Comparison of ENCODE assay signal across 15 mouse cellular contexts in the genomic region with DNA sequence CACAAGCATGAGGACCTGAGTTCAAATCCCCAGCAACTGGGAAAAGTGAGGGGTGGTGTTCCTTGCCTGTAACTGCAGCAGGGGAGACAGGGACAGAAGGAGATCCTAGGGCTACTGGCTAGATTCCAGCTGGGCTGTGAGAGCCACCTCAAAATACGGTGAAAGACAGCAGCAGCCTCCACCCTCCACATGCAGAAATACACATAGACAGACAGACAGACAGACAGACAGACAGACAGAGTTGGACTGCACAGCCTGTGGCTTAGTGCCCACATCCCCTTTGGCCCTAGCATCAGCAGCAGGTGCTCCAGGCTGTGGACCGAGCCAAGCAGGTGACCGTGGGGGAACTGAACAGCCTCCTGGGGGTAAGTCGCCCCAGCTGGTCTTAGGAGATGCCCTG. TPM values are rescaled to one million over a fixed set of nuclear protein-coding genes. Genes with fewer than 3 reads are reported as not detected.
DNase-seq lines count a peak whose midpoint lies in the region; ATAC-seq lines count a peak whose summit lies in the region.
"Had no signal": no experiment of that assay in that cellular context is flagged by ENCODE, and none has a peak within 500 bp of the region (broad histone marks: within the 10 kb centered on the region; RNA-seq: fewer than 3 reads in every experiment).

No protein-coding gene starts in this region.

- no peaks in the 10 kb centered on the region for H3K9me3 ChIP-seq in forebrain, embryonic 10.5 days
- no peaks in the 10 kb centered on the region for H3K9me3 ChIP-seq in forebrain, embryonic 14.5 days (replicated peaks; ENCODE audit: control insufficient read depth, low read length)
- H3K9me3 ChIP-seq in limb, embryonic 13.5 days = no peaks in the 10 kb centered on the region
- H3K9me3 ChIP-seq in limb, embryonic 10.5 days (replicated peaks) = no peaks in the 10 kb centered on the region
- H3K9me3 ChIP-seq: forebrain, embryonic 15.5 days; G1E; limb, embryonic 15.5 days had no signal

- H3K4me1 ChIP-seq in forebrain, embryonic 10.5 days = peaks cover 53% of the 10 kb centered on the region
- peaks cover 8% of the 10 kb centered on the region for H3K4me1 ChIP-seq in forebrain, embryonic 14.5 days (ENCODE audit: control insufficient read depth, insufficient read depth, low read length)
- H3K4me1 ChIP-seq in limb, embryonic 13.5 days = peaks cover 53% of the 10 kb centered on the region
- peaks cover 63% of the 10 kb centered on the region for H3K4me1 ChIP-seq in limb, embryonic 10.5 days

- 74% methylated on average over 4 of the region's 4 CpGs for WGBS in forebrain, embryonic 10.5 days
- WGBS in forebrain, embryonic 14.5 days = 56% methylated on average over 4 of the region's 4 CpGs
- WGBS in limb, embryonic 13.5 days = 63% methylated on average over 4 of the region's 4 CpGs
- WGBS in limb, embryonic 10.5 days = 86% methylated on average over 4 of the region's 4 CpGs

- no peaks in the 10 kb centered on the region for H3K36me3 ChIP-seq in forebrain, embryonic 10.5 days (replicated peaks)
- no peaks in the 10 kb centered on the region for H3K36me3 ChIP-seq in forebrain, embryonic 14.5 days (ENCODE audit: control insufficient read depth, insufficient read depth, low read length)
- peaks cover 53% of the 10 kb centered on the region for H3K36me3 ChIP-seq in limb, embryonic 13.5 days
- H3K36me3 ChIP-seq in limb, embryonic 10.5 days = peaks cover 30% of the 10 kb centered on the region
- no peaks in the 10 kb centered on the region for H3K36me3 ChIP-seq in splenic B cell, adult 2 months (ENCODE audit: control insufficient read depth, insufficient read depth, low read length, poor library complexity, severe bottlenecking)
- H3K36me3 ChIP-seq: forebrain, embryonic 15.5 days; G1E had no signal

- no peak for ATAC-seq in forebrain, embryonic 14.5 days
- ATAC-seq in limb, embryonic 13.5 days (ENCODE audit: low FRiP score, low read depth) = no peak
- ATAC-seq: forebrain, embryonic 15.5 days; hindbrain, embryonic 16.5 days had no signal

- no peak overlapping the region for H3K4me3 ChIP-seq in forebrain, embryonic 10.5 days
- no peak overlapping the region for H3K4me3 ChIP-seq in forebrain, embryonic 14.5 days (ENCODE audit: low read depth, low read length)
- H3K4me3 ChIP-seq in limb, embryonic 13.5 days = no peak overlapping the region
- H3K4me3 ChIP-seq in limb, embryonic 10.5 days = no peak overlapping the region
- H3K4me3 ChIP-seq: forebrain, embryonic 15.5 days; layer of hippocampus, adult 2 months; limb, embryonic 15.5 days had no signal

- H3K9ac ChIP-seq in forebrain, embryonic 14.5 days (ENCODE audit: low read length) = no peak overlapping the region
- H3K9ac ChIP-seq in limb, embryonic 13.5 days = peak overlapping the region; percentile 43; the same call in 1 of the 2 replicates
- H3K9ac ChIP-seq: forebrain, embryonic 15.5 days; limb, embryonic 15.5 days had no signal

- no peak overlapping the region for H3K4me2 ChIP-seq in forebrain, embryonic 14.5 days (ENCODE audit: low read length)
- no peak overlapping the region for H3K4me2 ChIP-seq in limb, embryonic 13.5 days (replicated peaks)
- H3K4me2 ChIP-seq: forebrain, embryonic 15.5 days; limb, embryonic 15.5 days; midbrain, embryonic 11.5 days had no signal

- 0 out of 2 replicates have a peak overlapping the region, but pooled peaks have one; percentile 1 for H3K27ac ChIP-seq in forebrain, embryonic 10.5 days
- H3K27ac ChIP-seq in forebrain, embryonic 14.5 days (ENCODE audit: low read depth, low read length) = no peak overlapping the region
- H3K27ac ChIP-seq in limb, embryonic 13.5 days = no peak overlapping the region
- no peak overlapping the region for H3K27ac ChIP-seq in limb, embryonic 10.5 days
- H3K27ac ChIP-seq: forebrain, embryonic 15.5 days; layer of hippocampus, adult 2 months; limb, embryonic 15.5 days had no signal

- DNase-seq in forebrain, embryonic 10.5 days (ENCODE audit: extremely low spot score, low spot score) = no peak
- no peak for DNase-seq in forebrain, embryonic 14.5 days (ENCODE audit: low spot score)
- DNase-seq in limb, embryonic 10.5 days (ENCODE audit: low spot score) = no peak
- peak; percentile 67 to 68 for DNase-seq in cerebellum, postnatal 10 days
- DNase-seq in splenic B cell, adult 2 months (ENCODE audit: low read depth, low spot score) = peak; percentile 47
- DNase-seq in urinary bladder, adult 2 months (ENCODE audit: low spot score) = no peak
- DNase-seq: kidney, adult 18-20 months; thymus, postnatal 25 days had no signal

- peaks cover 100% of the 10 kb centered on the region for H3K27me3 ChIP-seq in forebrain, embryonic 10.5 days (ENCODE audit: poor library complexity, severe bottlenecking)
- peaks cover 15% of the 10 kb centered on the region for H3K27me3 ChIP-seq in forebrain, embryonic 14.5 days (replicated peaks; ENCODE audit: control insufficient read depth, insufficient read depth, low read length)
- H3K27me3 ChIP-seq in limb, embryonic 13.5 days = peaks cover 21% of the 10 kb centered on the region; the same call in 1 of the 2 replicates
- peaks cover 84% of the 10 kb centered on the region for H3K27me3 ChIP-seq in limb, embryonic 10.5 days (ENCODE audit: low read depth, poor library complexity, severe bottlenecking)
- no peaks in the 10 kb centered on the region for H3K27me3 ChIP-seq in splenic B cell, adult 2 months (ENCODE audit: control insufficient read depth, insufficient read depth, low read length, poor library complexity, severe bottlenecking)

RNA-seq across cellular contexts. Expression of a gene that starts 5.6 kb away (rescaled TPM):
- 4.1 and 4.3 TPM in 2 replicates for polyA plus RNA-seq in forebrain, embryonic 10.5 days (2016; fragmentation: Nextera tagmentation; extraction: Ambion mirVana)
- 12.0 and 17.2 TPM in 2 replicates for polyA plus RNA-seq in forebrain, embryonic 14.5 days (2014; fragmentation: Nextera tagmentation; extraction: Ambion mirVana)
- 68.8 and 69.8 TPM in 2 replicates for polyA plus RNA-seq in limb, embryonic 13.5 days (2015; fragmentation: Nextera tagmentation; extraction: Ambion mirVana)
- 17.1 and 28.2 TPM in 2 replicates for polyA plus RNA-seq in limb, embryonic 10.5 days (2016; fragmentation: Nextera tagmentation; extraction: Ambion mirVana)
- polyA plus RNA-seq in urinary bladder, adult 2 months (2012; rRNA removed) = 67.4 and 93.4 TPM in 2 replicates

RNA-seq across cellular contexts. Expression of a gene that starts 20.7 kb away (rescaled TPM):
- polyA plus RNA-seq in forebrain, embryonic 10.5 days (2016; fragmentation: Nextera tagmentation; extraction: Ambion mirVana) = 276 and 283 TPM in 2 replicates
- 415 and 532 TPM in 2 replicates for polyA plus RNA-seq in forebrain, embryonic 14.5 days (2014; fragmentation: Nextera tagmentation; extraction: Ambion mirVana)
- 477 and 492 TPM in 2 replicates for polyA plus RNA-seq in limb, embryonic 13.5 days (2015; fragmentation: Nextera tagmentation; extraction: Ambion mirVana)
- polyA plus RNA-seq in limb, embryonic 10.5 days (2016; fragmentation: Nextera tagmentation; extraction: Ambion mirVana) = 337 and 432 TPM in 2 replicates
- polyA plus RNA-seq in urinary bladder, adult 2 months (2012; rRNA removed) = 385 and 562 TPM in 2 replicates

RNA-seq across cellular contexts. Expression of a gene that starts 20.9 kb away (rescaled TPM):
- polyA plus RNA-seq in forebrain, embryonic 10.5 days (2016; fragmentation: Nextera tagmentation; extraction: Ambion mirVana) = 2.8 and 3.1 TPM in 2 replicates
- 2.4 and 2.5 TPM in 2 replicates for polyA plus RNA-seq in forebrain, embryonic 14.5 days (2014; fragmentation: Nextera tagmentation; extraction: Ambion mirVana)
- 13.8 and 18.4 TPM in 2 replicates for polyA plus RNA-seq in limb, embryonic 13.5 days (2015; fragmentation: Nextera tagmentation; extraction: Ambion mirVana)
- polyA plus RNA-seq in limb, embryonic 10.5 days (2016; fragmentation: Nextera tagmentation; extraction: Ambion mirVana) = 12.6 and 15.5 TPM in 2 replicates
- 38.1 and 47.5 TPM in 2 replicates for polyA plus RNA-seq in urinary bladder, adult 2 months (2012; rRNA removed)

RNA-seq across cellular contexts. Expression of a gene that starts 26.1 kb away (rescaled TPM):
- polyA plus RNA-seq in forebrain, embryonic 10.5 days (2016; fragmentation: Nextera tagmentation; extraction: Ambion mirVana) = 1.6 and 2.1 TPM in 2 replicates
- 0.81 and 1.0 TPM in 2 replicates for polyA plus RNA-seq in forebrain, embryonic 14.5 days (2014; fragmentation: Nextera tagmentation; extraction: Ambion mirVana)
- 1.3 and 1.5 TPM in 2 replicates for polyA plus RNA-seq in limb, embryonic 13.5 days (2015; fragmentation: Nextera tagmentation; extraction: Ambion mirVana)
- polyA plus RNA-seq in limb, embryonic 10.5 days (2016; fragmentation: Nextera tagmentation; extraction: Ambion mirVana) = 1.4 TPM in 2 replicates
- polyA plus RNA-seq in urinary bladder, adult 2 months (2012; rRNA removed) = 2.2 and 2.3 TPM in 2 replicates

RNA-seq across cellular contexts. Expression of a gene that starts 35.0 kb away (rescaled TPM):
- polyA plus RNA-seq in forebrain, embryonic 10.5 days (2016; fragmentation: Nextera tagmentation; extraction: Ambion mirVana) = 73.4 and 77.2 TPM in 2 replicates
- 97.6 and 98.9 TPM in 2 replicates for polyA plus RNA-seq in forebrain, embryonic 14.5 days (2014; fragmentation: Nextera tagmentation; extraction: Ambion mirVana)
- polyA plus RNA-seq in limb, embryonic 13.5 days (2015; fragmentation: Nextera tagmentation; extraction: Ambion mirVana) = 89.8 and 89.9 TPM in 2 replicates
- polyA plus RNA-seq in limb, embryonic 10.5 days (2016; fragmentation: Nextera tagmentation; extraction: Ambion mirVana) = 88.5 and 91.5 TPM in 2 replicates
- 84.0 and 88.5 TPM in 2 replicates for polyA plus RNA-seq in urinary bladder, adult 2 months (2012; rRNA removed)

Comparison
In these comparisons a context has a peak if more than half of its experiments do, and no peak if none do; other contexts are left out.
1. DNase-seq: peak in cerebellum, postnatal 10 days (2 of 2) and splenic B cell, adult 2 months (single experiment); none in forebrain, embryonic 10.5 days (single experiment), forebrain, embryonic 14.5 days (single experiment), limb, embryonic 10.5 days (single experiment) and urinary bladder, adult 2 months (single experiment).